Mouse (Mus musculus) ES-CJ7 (cell line): Measurements from ENCODE around the gene Lrrk1.

Experiments
- DNase-seq: peaks from one replicate; pipeline ENCODE4 v3.0.0; 2011; ENCODE audit warnings: low read depth, low spot score

Gene Lrrk1

DNA sequence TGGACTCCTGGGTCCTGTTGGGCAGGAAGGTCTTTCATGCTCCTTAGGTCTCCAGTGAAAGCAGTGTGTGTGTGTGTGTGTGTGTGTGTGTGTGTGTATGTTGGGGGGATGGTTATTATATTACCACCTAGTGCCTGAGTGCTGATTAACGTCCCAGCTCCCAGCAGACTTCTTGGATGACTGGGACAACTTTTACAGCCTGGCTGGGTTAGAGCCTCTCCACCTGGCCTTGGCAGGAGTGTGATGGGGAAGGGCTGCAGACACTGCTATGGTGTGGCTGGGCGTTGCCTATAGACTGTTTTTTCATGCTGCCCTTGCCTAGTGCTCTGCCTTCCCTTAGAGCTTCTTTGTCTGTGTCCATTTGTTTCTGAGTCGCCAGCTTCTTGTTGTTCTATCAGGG is 48.1 kb downstream of the Lrrk1 start:
- DNase-seq, result no peak

- no peak for DNase-seq
Measured at GRCm38 (mm10) chr7:66339625-66340024, 48.5 kb downstream of the Lrrk1 start.

DNA sequence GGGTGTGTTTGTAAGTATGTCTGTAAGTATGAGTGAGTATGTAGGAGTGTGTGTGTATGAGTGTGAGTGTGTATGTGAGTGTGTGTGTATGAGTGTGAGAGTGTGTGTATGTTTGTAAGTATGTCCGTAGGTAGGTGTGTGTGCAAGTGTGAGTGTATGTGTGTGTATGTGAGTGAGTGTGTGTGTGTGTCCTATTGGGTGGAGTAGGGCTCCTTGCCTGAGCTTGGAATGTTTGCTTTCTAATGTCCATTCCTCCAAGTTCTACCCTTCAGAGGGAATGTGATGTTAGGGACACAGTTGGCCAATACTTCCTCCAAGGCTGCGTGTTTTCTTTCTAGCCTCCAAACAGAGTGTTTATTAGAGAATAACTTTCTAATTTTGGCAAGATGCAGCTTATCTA is 51.2 kb downstream of the Lrrk1 start:
- no peak for DNase-seq

DNA sequence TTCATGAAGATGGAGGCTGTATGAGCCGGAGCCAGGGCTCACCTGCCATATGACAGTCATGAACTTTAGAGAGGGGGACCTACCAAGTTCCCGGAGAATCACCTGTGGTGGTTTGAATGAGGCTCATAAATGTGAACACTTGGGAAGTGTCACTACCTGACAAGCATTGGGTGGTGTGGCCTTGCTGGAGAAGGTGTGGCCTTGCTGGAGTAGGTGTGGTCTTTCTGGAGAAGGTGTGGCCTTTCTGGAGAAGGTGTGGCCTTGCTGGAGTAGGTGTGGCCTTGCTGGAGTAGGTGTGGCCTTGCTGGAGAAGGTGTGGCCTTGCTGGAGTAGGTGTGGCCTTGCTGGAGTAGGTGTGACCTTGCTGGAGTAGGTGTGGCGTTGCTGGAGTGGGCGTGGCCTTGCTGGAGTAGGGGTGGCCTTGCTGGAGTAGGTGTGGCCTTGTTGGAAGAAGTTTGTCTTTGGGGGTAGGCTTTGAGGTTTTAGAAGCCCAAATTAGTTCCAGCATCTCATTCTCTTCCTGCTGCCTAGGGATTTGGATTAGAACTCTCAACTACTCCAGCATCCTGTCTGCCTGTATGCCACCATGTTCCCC is 54.1 kb downstream of the Lrrk1 start:
- DNase-seq, result peak; percentile 80

- DNase-seq, result no peak
Measured at GRCm38 (mm10) chr7:66332340-66332739, 55.8 kb downstream of the Lrrk1 start.

GRCm38 (mm10) chr7:66330610-66331009 is 57.5 kb downstream of the Lrrk1 start:
- peak; percentile 0 for DNase-seq

DNA sequence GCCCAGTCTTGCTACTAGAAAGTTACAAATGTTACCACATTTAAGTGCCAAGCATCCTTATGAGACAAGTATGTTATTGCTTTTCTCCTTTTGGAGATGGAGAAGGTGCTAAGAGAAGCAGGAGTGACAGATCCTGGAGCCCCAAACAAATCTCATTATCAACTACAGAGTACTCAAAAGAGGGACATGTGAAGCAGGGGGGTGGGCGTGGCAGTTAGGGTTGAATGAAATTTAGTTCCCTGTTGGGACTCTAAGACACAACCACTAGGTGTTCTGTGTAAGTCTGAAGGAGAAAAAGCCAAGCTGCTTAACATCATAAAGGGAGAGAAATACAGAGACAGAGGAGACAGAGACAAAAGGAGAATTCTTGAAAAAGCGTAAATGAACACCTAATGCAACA is 60.6 kb downstream of the Lrrk1 start:
- DNase-seq, result peak; percentile 14

GRCm38 (mm10) chr7:66325419-66326053 is 62.6 kb downstream of the Lrrk1 start:
- DNase-seq, result no peak

- no peak for DNase-seq
Measured at GRCm38 (mm10) chr7:66323252-66324015, 64.7 kb downstream of the Lrrk1 start.

DNA sequence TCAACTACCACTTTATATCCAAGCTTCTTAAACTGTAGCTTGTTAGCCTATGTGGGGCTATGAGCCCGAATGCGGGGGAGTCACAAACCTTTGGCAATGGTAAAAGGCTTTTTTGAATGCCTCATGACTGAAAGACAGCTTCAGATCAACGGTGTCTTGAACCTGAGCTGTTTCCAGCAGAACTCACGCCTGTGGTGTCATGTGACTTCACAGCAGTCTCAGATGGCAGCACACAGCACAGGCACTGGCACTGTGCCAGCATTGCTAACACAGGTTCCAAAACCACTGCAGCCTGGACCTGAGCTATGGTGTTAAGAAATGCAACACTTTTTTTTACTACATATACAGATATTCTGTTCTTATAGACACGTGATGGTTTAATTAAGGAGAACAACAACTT is 67.2 kb downstream of the Lrrk1 start:
- DNase-seq, result no peak

DNA sequence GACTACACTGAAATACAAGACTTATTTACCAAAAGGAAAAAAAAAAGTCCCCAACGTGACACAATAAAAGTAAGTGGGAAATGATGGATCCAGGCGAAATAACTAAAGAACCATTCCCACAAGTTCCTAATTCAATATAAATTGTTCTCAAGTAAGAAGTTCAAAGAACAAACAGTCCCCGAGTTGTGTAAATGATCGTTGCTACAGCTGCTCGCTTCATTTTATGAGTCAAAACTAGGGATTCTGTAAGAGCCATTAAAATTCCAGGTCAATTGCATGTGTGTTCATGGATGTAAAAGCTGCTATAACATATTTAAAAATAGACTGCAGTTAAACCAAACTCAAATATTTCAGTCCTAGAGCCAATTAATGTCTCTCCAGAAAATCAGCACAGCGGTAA is 70.0 kb downstream of the Lrrk1 start:
- DNase-seq, result no peak

DNA sequence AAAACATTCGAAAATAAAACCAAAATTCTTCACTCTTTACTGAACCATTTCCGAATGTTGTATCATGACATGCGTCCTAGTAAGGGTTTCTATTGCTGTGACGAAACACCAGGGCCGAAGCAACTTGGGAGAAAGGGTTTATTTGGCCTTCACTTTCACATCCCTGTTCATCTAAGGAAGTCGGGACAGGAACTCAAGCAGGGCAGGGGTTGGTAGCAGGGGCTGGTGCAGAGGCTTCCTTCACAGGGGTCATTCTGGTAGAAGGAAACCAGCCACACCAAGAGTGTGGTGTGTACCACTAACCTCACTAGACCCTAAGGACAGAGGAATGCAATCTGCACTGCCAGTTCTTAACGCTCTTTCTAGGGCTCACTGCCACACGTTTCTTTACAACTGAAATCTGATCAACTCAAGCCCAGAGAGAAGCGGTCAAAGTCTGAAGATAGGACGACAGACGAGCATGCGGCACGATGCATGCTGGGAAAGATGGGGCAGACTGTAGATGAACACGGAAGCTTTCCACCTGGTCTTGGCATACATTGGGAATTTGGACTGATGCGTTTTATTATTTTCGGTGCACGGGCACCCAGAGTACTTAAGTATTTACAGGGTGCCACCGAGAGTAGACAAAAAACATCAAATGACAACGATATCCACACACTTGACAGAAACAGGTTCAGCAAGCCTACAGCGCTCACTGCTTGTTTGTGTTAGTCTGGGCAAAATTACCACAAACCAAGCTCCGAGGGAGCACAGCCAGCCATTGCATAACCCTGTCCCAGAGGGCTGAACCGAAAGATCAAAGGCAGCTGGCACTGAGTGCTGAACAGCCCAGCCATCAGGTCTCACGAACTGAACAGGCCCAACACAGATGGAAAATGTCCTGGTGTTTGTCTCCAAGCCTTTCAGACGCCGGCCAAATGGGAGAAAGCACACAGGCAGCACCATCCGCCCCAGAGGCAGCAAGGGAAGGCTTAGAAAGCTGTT is 77.2 kb downstream of the Lrrk1 start:
- no peak for DNase-seq

GRCm38 (mm10) chr7:66309950-66310669 is 78.0 kb downstream of the Lrrk1 start:
- peak; percentile 67 for DNase-seq

DNA sequence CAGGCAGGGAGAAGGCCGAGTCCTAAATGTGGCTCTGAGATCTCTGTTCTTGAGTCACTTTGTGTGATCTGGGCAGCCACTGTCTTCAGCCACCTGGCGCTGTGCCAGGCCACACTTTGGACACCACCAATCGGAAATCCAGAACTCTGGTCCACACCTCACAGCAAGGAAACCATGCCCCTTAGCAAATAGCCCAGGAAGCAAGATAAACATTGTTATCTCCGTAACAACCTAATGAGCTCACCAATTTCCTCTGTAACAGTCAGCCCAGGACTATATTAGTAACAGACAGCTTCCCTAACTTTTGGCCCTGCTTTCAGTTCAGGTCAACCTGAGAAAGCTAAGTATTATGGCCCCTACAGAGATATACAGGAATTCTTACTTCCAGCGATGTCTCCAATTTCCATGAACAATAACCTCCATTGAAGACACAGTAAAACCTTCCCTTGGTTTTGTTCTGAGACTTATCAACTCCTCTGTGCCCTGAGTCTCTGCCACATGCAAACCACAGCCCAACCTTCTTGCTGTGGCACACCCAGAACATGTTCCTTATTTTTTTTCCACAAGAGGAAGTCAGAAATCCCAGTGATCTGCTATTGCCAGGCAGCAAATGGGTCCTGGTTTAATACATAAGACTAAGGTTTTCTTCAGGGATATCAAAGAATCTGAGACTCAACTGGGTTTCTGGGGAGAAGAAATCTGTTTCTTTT is 78.8 kb downstream of the Lrrk1 start:
- DNase-seq, result no peak

GRCm38 (mm10) chr7:66308581-66309239 is 79.4 kb downstream of the Lrrk1 start:
- no peak for DNase-seq

DNA sequence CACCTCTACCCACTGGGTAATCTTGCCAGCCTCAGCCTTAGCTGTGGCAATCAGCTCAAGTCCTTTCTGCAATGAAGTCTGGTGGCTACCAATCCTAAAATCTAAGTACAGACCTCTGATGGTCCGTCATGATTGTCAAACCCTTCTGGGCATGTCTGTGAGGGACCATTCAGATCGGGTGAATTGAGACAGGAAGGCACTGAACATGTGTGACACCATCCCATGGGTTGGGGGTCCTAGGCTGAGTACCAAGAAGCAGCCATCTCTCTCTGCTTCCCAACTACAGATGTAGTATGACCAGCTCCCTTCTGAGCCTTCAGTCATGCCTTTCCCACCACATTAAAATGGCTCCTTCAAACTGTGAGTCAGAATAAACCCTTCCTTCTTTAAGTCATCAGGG is 80.4 kb downstream of the Lrrk1 start:
- no peak for DNase-seq

- no peak for DNase-seq
Measured at GRCm38 (mm10) chr7:66305714-66306198, 82.4 kb downstream of the Lrrk1 start.

DNA sequence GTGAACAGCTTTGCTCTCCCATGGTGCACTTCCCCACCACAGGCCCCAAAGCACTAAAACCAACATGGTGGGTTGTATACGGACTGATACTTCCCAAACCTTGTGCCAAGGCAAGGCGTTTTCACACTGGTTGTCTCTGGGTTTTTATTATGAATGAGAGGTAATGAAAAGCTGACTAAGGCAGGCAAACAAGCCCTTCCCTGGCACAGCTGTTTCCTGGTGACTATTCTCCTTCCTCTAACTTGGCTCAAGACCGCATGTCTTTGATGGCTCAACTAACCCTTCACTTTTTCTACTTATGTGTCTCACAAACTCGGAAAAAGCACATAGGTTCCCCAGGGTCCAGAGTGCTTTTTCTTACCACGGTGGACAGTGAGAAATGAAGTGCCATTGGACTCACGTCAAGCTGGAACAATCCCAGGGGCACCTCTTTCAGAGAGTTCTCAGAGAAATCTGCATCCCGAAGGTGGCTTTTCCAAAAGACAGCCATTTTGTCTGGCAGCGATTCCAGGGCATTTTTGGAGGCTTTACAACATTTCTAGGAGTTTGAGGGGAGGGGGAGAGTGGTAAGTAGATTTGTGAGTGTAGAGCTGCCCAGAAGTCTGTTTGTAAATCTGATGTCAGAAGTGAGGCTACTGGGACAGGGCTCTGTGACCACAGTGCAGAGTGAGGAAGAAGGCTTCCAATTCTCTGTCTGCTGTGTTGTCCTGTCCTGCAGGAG is 83.0 kb downstream of the Lrrk1 start:
- DNase-seq, result no peak
